Mouse (Mus musculus): Measurements from ENCODE around the gene Kif21a. TPM values are rescaled to one million over a fixed set of nuclear protein-coding genes. Genes with fewer than 3 reads are reported as not detected.
A peak's percentile ranks its signal among the peaks of the same experiment; 100 is the strongest.

Gene Kif21a
- polyA plus RNA-seq, 1 experiment from 2014 or later = 8.1 TPM

- WGBS = 84% methylated on average over 10 of the region's 10 CpGs
- Histone ChIP-seq H3K4me1 (ENCODE audit: control insufficient read depth, insufficient read depth, low read length) (no peaks in the 10 kb centered on the region), H3K9ac (ENCODE audit: low read depth, low read length) (no peak overlapping the region), H3K27ac (ENCODE audit: low read depth, low read length) (no peak overlapping the region), H3K4me2 (replicated peaks; ENCODE audit: low read depth, low read length) (no peak overlapping the region), H3K4me3 (ENCODE audit: low read length) (no peak overlapping the region), H3K27me3 (ENCODE audit: control insufficient read depth, insufficient read depth, low read length) (no peaks in the 10 kb centered on the region), H3K9me3 (ENCODE audit: control insufficient read depth, low read length) (0 out of 2 replicates have a peak, but pooled peaks cover 2% of the 10 kb centered on the region), H3K36me3 (ENCODE audit: control insufficient read depth, insufficient read depth, low read length) (no peaks in the 10 kb centered on the region)
- no peak for ATAC-seq (ENCODE audit: low FRiP score, low TSS enrichment)
These were observed 20.8 kb downstream of the Kif21a start for GRCm38 (mm10) chr15:91028962-91029361.

- H3K36me3 ChIP-seq (ENCODE audit: control insufficient read depth, insufficient read depth, low read length) = no peaks in the 10 kb centered on the region
- H3K27me3 ChIP-seq (ENCODE audit: control insufficient read depth, insufficient read depth, low read length) = no peaks in the 10 kb centered on the region
- no peak overlapping the region for H3K4me3 ChIP-seq (ENCODE audit: low read length)
- no peak overlapping the region for H3K27ac ChIP-seq (ENCODE audit: low read depth, low read length)
- WGBS = 83% methylated on average over 10 of the region's 10 CpGs
- 0 out of 2 replicates have a peak, but pooled peaks cover 2% of the 10 kb centered on the region for H3K9me3 ChIP-seq (ENCODE audit: control insufficient read depth, low read length)
- no peak overlapping the region for H3K4me2 ChIP-seq (replicated peaks; ENCODE audit: low read depth, low read length)
- no peak overlapping the region for H3K9ac ChIP-seq (ENCODE audit: low read depth, low read length)
- no peak for ATAC-seq (ENCODE audit: low FRiP score, low TSS enrichment)
- H3K4me1 ChIP-seq (ENCODE audit: control insufficient read depth, insufficient read depth, low read length) = no peaks in the 10 kb centered on the region
These were observed 21.3 kb downstream of the Kif21a start for GRCm38 (mm10) chr15:91028494-91028893.

- Histone ChIP-seq H3K9me3 (ENCODE audit: control insufficient read depth, low read length) (0 out of 2 replicates have a peak, but pooled peaks cover under 1% of the 10 kb centered on the region), H3K27me3 (ENCODE audit: control insufficient read depth, insufficient read depth, low read length) (no peaks in the 10 kb centered on the region), H3K4me3 (ENCODE audit: low read length) (no peak overlapping the region), H3K4me1 (ENCODE audit: control insufficient read depth, insufficient read depth, low read length) (no peaks in the 10 kb centered on the region), H3K9ac (ENCODE audit: low read depth, low read length) (no peak overlapping the region), H3K36me3 (ENCODE audit: control insufficient read depth, insufficient read depth, low read length) (no peaks in the 10 kb centered on the region), H3K27ac (ENCODE audit: low read depth, low read length) (no peak overlapping the region), H3K4me2 (replicated peaks; ENCODE audit: low read depth, low read length) (no peak overlapping the region)
- 79% methylated on average over 8 of the region's 8 CpGs for WGBS
- no peak for ATAC-seq (ENCODE audit: low FRiP score, low TSS enrichment)
These were observed 27.5 kb downstream of the Kif21a start for GRCm38 (mm10) chr15:91022276-91022675.

- WGBS = 70% methylated on average over 3 of the region's 3 CpGs
- no peak overlapping the region for H3K4me2 ChIP-seq (replicated peaks; ENCODE audit: low read depth, low read length)
These were observed 30.9 kb downstream of the Kif21a start for GRCm38 (mm10) chr15:91018861-91019187.

GRCm38 (mm10) chr15:91018161-91018860 is 31.4 kb downstream of the Kif21a start:
- H3K27ac ChIP-seq (ENCODE audit: low read depth, low read length) = no peak overlapping the region
- no peaks in the 10 kb centered on the region for H3K36me3 ChIP-seq (ENCODE audit: control insufficient read depth, insufficient read depth, low read length)
- H3K9ac ChIP-seq (ENCODE audit: low read depth, low read length) = no peak overlapping the region
- no peaks in the 10 kb centered on the region for H3K27me3 ChIP-seq (ENCODE audit: control insufficient read depth, insufficient read depth, low read length)
- no peak overlapping the region for H3K4me3 ChIP-seq (ENCODE audit: low read length)
- no peak overlapping the region for H3K4me2 ChIP-seq (replicated peaks; ENCODE audit: low read depth, low read length)
- no peaks in the 10 kb centered on the region for H3K9me3 ChIP-seq (ENCODE audit: control insufficient read depth, low read length)
- ATAC-seq (ENCODE audit: low FRiP score, low TSS enrichment) = no peak
- H3K4me1 ChIP-seq (ENCODE audit: control insufficient read depth, insufficient read depth, low read length) = no peaks in the 10 kb centered on the region
- WGBS = 52% methylated on average over 9 of the region's 9 CpGs

More at GRCm38 (mm10) chr15:91018861-91019187, 30.9 kb downstream of the Kif21a start:
- H3K4me3 ChIP-seq (ENCODE audit: low read length) = no peak overlapping the region
- H3K27me3 ChIP-seq (ENCODE audit: control insufficient read depth, insufficient read depth, low read length) = no peaks in the 10 kb centered on the region
- no peaks in the 10 kb centered on the region for H3K4me1 ChIP-seq (ENCODE audit: control insufficient read depth, insufficient read depth, low read length)
- no peaks in the 10 kb centered on the region for H3K36me3 ChIP-seq (ENCODE audit: control insufficient read depth, insufficient read depth, low read length)
- no peak overlapping the region for H3K9ac ChIP-seq (ENCODE audit: low read depth, low read length)
- no peak overlapping the region for H3K27ac ChIP-seq (ENCODE audit: low read depth, low read length)
- no peak for ATAC-seq (ENCODE audit: low FRiP score, low TSS enrichment)
- no peaks in the 10 kb centered on the region for H3K9me3 ChIP-seq (ENCODE audit: control insufficient read depth, low read length)

GRCm38 (mm10) chr15:91017261-91018160 is 32.2 kb downstream of the Kif21a start:
- ATAC-seq (ENCODE audit: low FRiP score, low TSS enrichment) = peak; percentile 62; the same call in 1 of the 2 replicates
- no peaks in the 10 kb centered on the region for H3K36me3 ChIP-seq (ENCODE audit: control insufficient read depth, insufficient read depth, low read length)
- no peak overlapping the region for H3K27ac ChIP-seq (ENCODE audit: low read depth, low read length)
- 76% methylated on average over 23 of the region's 23 CpGs for WGBS
- no peaks in the 10 kb centered on the region for H3K27me3 ChIP-seq (ENCODE audit: control insufficient read depth, insufficient read depth, low read length)
- no peak overlapping the region for H3K9ac ChIP-seq (ENCODE audit: low read depth, low read length)
- H3K9me3 ChIP-seq (ENCODE audit: control insufficient read depth, low read length) = no peaks in the 10 kb centered on the region
- no peak overlapping the region for H3K4me3 ChIP-seq (ENCODE audit: low read length)
- H3K4me2 ChIP-seq (replicated peaks; ENCODE audit: low read depth, low read length) = peak overlapping the region; percentile 17; the same call in 1 of the 2 replicates
- no peaks in the 10 kb centered on the region for H3K4me1 ChIP-seq (ENCODE audit: control insufficient read depth, insufficient read depth, low read length)

- no peak for ATAC-seq (ENCODE audit: low FRiP score, low TSS enrichment)
These were observed 33.4 kb downstream of the Kif21a start for GRCm38 (mm10) chr15:91016366-91016765.

GRCm38 (mm10) chr15:91012793-91013580 is 36.8 kb downstream of the Kif21a start:
- Histone ChIP-seq H3K9ac (ENCODE audit: low read depth, low read length) (no peak overlapping the region), H3K4me1 (ENCODE audit: control insufficient read depth, insufficient read depth, low read length) (no peaks in the 10 kb centered on the region), H3K27me3 (ENCODE audit: control insufficient read depth, insufficient read depth, low read length) (no peaks in the 10 kb centered on the region), H3K4me3 (ENCODE audit: low read length) (no peak overlapping the region), H3K9me3 (ENCODE audit: control insufficient read depth, low read length) (no peaks in the 10 kb centered on the region), H3K27ac (ENCODE audit: low read depth, low read length) (peak overlapping the region; percentile 38; the same call in 1 of the 2 replicates), H3K36me3 (ENCODE audit: control insufficient read depth, insufficient read depth, low read length) (no peaks in the 10 kb centered on the region), H3K4me2 (replicated peaks; ENCODE audit: low read depth, low read length) (peak overlapping the region; percentile 1; the same call in 1 of the 2 replicates)
- ATAC-seq (ENCODE audit: low FRiP score, low TSS enrichment) = 0 out of 2 replicates have a peak, but pooled peaks have one; percentile 57
- WGBS = 31% methylated on average over 6 of the region's 6 CpGs

More at GRCm38 (mm10) chr15:91016366-91016765, 33.4 kb downstream of the Kif21a start:
- Histone ChIP-seq H3K27me3 (ENCODE audit: control insufficient read depth, insufficient read depth, low read length) (no peaks in the 10 kb centered on the region), H3K4me2 (replicated peaks; ENCODE audit: low read depth, low read length) (no peak overlapping the region), H3K36me3 (ENCODE audit: control insufficient read depth, insufficient read depth, low read length) (no peaks in the 10 kb centered on the region), H3K9ac (ENCODE audit: low read depth, low read length) (no peak overlapping the region), H3K4me3 (ENCODE audit: low read length) (no peak overlapping the region), H3K4me1 (ENCODE audit: control insufficient read depth, insufficient read depth, low read length) (no peaks in the 10 kb centered on the region), H3K27ac (ENCODE audit: low read depth, low read length) (no peak overlapping the region), H3K9me3 (ENCODE audit: control insufficient read depth, low read length) (no peaks in the 10 kb centered on the region)
- WGBS = 77% methylated on average over 12 of the region's 12 CpGs
